Mouse (Mus musculus) B cell, adult 67 days (primary cell): ENCODE measurements around the gene Zfp804a. TPM values are rescaled to one million over a fixed set of nuclear protein-coding genes. Genes with fewer than 3 reads are reported as not detected.

Experiments used
- total RNA-seq, 2 experiments: library from RNA; stranded (reverse); gene quantifications; 4 replicates each; pipeline ENCODE4 v1.2.4; 2023

Gene Zfp804a
- not detected for total RNA-seq

DNA sequence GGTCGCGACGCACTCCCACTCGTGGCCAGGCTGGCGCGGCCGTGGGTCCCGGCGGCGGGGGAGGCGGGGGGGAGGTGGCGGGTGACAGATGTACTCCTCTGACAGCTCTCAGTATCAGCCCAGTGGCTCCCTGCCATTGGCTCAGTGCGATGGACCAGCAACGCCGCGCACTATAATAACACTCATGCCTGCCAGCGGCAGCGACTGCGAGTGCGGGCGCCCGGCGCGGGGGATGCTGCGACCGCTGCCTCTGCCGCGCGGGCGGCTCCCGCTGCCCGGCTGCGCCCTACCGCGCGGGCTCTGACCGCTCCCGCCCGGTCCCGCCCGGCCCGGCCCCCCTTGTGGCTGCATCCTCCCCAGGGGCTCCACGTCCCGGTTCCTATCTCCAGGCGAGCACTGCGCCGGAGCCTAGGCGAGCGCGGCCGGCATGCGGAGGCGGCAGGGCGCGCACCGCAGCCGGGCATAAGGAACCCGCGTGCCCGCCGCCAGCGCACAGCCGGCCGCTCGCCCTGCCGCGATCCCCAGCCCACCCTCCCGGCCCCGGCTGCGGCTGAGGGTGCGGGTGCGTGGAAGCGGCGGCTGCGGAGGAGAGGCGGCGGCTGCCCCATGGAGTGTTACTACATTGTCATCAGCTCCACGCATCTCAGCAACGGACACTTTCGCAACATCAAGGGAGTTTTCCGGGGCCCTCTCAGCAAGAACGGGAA is at the start of gene Zfp804a:
Zfp804a (plus strand) TSS at position 38 of the 707 bp plus-strand sequence.

